Mouse (Mus musculus): ENCODE measurements at regions not wholly inside any gene's neighbourhood (a gene's known extent, or its start where the extent isn't known, plus 50 kb on each side); places are given as distances from the start of the nearest gene placed in this dataset.

DNA sequence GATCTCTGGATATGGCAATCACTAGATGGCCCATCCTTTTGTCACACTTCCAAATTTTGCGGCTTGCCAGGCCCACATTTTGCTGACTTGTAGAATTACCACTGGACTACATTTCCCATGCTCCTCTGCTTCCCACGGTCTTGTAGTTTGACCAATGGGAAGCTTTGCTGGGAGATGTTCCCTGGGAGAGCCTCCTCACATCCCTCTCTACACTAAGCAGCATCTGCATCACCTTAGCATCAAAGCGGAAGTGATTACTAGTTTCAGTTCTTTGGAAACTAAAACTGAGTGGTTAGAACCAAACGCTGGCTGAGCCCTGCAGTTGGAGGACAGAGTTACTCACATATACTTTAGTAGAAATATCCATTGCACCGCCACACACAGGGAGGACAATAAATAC lies 181.9 kb upstream of the Foxq1 start:
- no peak for DNase-seq (ENCODE audit: extremely low read depth, insufficient read length, low spot score)

GRCm38 (mm10) chr13:31393421-31394215 lies 162.3 kb upstream of the Foxq1 start:
- no peak for DNase-seq (ENCODE audit: extremely low read depth, insufficient read length, low spot score)

DNA sequence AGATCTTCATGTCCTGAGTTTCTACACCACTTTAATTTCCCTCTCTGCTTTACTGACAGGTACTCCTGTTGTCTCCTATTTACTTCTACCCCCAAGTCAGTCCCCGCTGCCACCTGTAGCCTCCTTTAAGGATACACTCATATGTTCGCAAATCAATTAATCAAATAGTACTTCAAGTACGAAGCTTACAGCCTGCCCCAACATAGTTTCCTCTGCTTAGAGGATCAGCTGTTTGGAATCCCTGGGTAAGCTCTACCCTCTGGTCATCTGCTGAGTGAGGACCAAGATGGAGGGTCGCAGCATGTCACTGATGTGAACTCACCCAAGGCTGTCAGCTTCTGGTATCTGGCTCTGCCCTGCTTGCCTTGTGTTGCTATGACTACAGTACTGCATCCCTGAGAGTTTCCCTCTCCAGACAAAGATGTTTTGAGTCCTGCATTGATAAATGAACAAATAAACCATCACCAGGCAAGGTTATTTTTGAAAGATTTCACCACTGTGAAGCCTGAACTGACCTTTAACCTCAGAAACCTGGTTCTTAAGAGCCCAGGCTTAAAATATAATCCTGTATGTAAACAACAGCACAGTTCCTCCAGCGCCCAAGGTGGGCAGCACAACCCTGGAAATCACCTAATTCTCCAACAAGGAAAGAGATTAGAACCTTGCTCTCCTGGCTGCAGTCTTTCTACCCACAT lies 159.6 kb upstream of the Foxq1 start:
- no peak for DNase-seq (ENCODE audit: extremely low read depth, insufficient read length, low spot score)

- DNase-seq (ENCODE audit: extremely low read depth, insufficient read length, low spot score): no peak
These were observed 158.7 kb upstream of the Foxq1 start for GRCm38 (mm10) chr13:31397246-31397645.

DNA sequence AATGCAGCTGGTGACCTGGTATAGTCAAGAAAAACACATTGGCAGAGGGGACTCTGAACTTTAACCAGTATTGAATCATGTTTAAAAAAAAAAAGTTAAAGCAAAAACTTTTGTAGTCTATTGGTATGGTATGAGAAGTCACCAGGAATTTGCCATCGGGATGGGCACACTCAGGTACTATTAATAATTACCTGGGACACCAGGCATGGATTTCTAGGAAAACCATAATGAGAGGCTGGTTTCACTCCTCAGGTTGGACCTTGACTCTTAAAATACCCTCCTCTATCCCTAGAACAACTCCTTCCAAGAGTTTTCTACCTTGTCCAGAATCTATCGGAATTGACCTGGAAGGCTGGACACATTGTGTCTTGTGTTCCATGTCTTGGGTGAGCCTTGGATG lies 155.5 kb upstream of the Foxq1 start:
- no peak for DNase-seq (ENCODE audit: extremely low read depth, insufficient read length, low spot score)

- peak; percentile 19 for DNase-seq (ENCODE audit: extremely low read depth, insufficient read length, low spot score)
These were observed 150.6 kb upstream of the Foxq1 start for GRCm38 (mm10) chr13:31405312-31405711.

GRCm38 (mm10) chr13:31408439-31409122 lies 147.4 kb upstream of the Foxq1 start:
- peak; percentile 46 for DNase-seq (ENCODE audit: extremely low read depth, insufficient read length, low spot score)

GRCm38 (mm10) chr13:31409123-31409513 lies 146.8 kb upstream of the Foxq1 start:
- DNase-seq (ENCODE audit: extremely low read depth, insufficient read length, low spot score): no peak

DNA sequence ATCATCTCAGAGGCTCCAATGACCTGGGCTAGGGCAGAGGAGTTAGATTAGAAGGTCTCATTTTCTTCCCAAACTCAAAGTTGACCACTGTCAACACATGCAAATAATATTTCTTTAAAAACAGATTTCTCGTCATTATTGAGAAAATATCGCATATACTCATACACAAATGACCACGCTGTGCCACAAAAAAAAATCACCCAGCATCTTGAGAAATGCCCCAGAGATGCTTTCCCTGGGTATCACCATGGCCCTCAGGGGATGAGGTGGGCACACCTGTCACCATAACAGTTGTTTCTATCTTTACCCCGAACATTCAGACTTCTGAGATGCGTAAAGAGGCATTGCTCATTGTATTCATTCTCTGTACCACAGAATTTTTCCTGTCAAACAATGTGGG lies 134.4 kb upstream of the Foxq1 start:
- DNase-seq (ENCODE audit: extremely low read depth, insufficient read length, low spot score): no peak

GRCm38 (mm10) chr13:31423599-31423998 lies 132.3 kb upstream of the Foxq1 start:
- no peak for DNase-seq (ENCODE audit: extremely low read depth, insufficient read length, low spot score)

DNA sequence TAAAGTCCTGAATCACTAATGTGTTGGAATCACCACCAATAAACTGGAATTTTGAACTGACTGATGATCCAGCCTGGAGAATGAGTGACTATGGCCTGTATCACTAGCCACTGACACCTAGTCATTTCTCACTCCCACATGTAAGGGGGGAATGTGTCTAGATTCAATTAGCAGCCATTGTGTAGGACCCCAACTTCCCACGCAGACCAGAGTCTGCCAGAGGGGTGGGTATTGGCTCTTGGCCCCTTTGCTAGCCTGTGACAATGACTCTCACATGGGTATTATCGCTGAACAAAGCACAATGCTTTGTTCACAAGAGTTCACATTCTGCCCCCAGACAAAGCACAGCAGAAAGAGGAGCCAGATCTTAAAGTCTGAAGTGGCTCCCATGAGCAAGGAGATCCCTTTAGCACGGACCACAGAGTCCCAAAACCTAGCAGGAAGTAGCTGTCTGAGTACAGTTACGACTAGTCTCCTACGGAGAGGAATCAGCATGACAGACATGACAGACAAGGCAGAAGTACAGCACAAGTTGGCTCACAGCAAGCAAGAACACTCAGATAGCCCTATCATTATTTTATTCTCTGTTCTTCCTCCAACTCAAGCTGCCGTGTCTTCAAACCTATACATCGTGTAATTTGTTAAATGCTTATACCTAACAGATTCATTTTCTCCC lies 130.0 kb upstream of the Foxq1 start:
- DNase-seq (ENCODE audit: extremely low read depth, insufficient read length, low spot score): no peak

- DNase-seq (ENCODE audit: extremely low read depth, insufficient read length, low spot score): no peak
These were observed 119.5 kb upstream of the Foxq1 start for GRCm38 (mm10) chr13:31436434-31436833.

DNA sequence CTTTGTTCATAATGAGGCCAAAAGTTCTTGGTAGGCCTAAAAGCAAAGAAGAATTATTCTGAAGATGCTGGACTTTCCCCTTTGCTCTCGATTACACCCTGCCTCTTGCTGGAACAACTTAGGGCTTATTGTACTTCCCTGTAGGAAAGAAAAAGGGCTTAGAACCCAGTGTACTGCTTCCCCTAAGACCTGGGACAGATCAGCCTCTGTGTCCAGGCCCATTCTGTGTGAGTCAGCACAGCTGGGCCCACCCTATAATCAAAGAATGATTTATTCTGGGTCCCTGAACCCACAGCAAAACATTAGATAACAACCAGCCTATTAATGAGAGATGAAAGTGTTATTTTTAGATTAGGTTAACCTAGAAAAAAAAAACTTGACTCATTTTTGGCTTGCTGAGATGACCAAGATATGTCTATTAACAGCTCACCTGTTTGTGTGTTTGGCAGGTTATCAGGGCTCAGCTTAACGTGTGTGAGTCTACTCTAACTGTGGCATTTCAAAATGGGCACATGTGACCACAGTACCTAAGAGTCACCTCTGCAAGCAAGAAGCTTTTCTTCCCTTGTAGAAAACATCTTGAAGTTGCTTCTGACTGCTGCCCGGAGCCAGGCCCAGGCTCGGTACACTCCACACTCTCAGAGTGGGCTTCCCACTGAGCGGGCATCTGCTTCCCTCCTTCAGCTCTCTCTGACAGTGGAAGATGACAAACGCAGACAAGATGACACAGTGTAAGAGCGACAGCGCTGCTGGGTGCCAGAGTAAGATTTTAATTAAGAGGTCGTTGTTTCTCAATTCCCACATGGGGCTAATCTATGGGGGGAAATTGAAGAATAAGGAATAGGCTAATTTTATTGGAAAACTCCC lies 115.9 kb upstream of the Foxq1 start:
- no peak for DNase-seq (ENCODE audit: extremely low read depth, insufficient read length, low spot score)

GRCm38 (mm10) chr13:31458883-31459282 lies 97.1 kb upstream of the Foxq1 start:
- peak; percentile 19 for DNase-seq (ENCODE audit: extremely low read depth, insufficient read length, low spot score)

- DNase-seq (ENCODE audit: extremely low read depth, insufficient read length, low spot score): peak; percentile 31
These were observed 90.8 kb upstream of the Foxq1 start for GRCm38 (mm10) chr13:31465141-31465540.

- DNase-seq (ENCODE audit: extremely low read depth, insufficient read length, low spot score): no peak
These were observed 90.2 kb upstream of the Foxq1 start for GRCm38 (mm10) chr13:31465711-31466110.

- peak; percentile 48 for DNase-seq (ENCODE audit: extremely low read depth, insufficient read length, low spot score)
These were observed 87.8 kb upstream of the Foxq1 start for GRCm38 (mm10) chr13:31468131-31468530.

- no peak for DNase-seq (ENCODE audit: extremely low read depth, insufficient read length, low spot score)
These were observed 87.0 kb upstream of the Foxq1 start for GRCm38 (mm10) chr13:31468983-31469382.

GRCm38 (mm10) chr13:31472366-31472765 lies 83.6 kb upstream of the Foxq1 start:
- DNase-seq (ENCODE audit: extremely low read depth, insufficient read length, low spot score): no peak

DNA sequence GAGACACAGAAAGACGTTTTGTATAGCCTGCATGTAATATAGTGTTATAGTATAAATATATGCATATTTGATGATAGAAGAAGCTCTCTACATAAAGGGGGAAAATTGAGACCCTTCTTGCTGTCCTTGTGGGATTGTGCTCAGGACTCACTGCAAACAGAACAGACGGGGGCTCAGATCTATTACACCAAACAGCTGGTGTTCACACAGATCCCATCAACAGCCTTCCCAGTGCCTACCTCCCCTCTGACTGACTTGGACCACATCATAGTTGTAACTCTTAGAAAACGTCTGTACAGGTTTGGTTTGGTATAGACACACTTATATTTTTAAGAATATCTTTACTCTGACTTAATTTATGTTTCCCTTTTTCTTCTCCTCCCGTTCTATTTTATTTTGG lies 83.1 kb upstream of the Foxq1 start:
- DNase-seq (ENCODE audit: extremely low read depth, insufficient read length, low spot score): no peak
